Mouse (Mus musculus) neural tube, embryonic 11.5 days (tissue): ENCODE data around the gene Hace1. TPM values are rescaled to one million over a fixed set of nuclear protein-coding genes. Genes with fewer than 3 reads are reported as not detected.

ENCODE experiments used
- ATAC-seq: fragments of 200-750 bp; cut with Nextera tagmentation; 2 replicates; pipeline ENCODE4 v1.8.0; 2017; ENCODE audit warnings: moderate number of reproducible peaks, mild to moderate bottlenecking, moderate TSS enrichment, moderate library complexity; ENCODE audit not compliant: insufficient read depth, low FRiP score, low TSS enrichment
- DNase-seq: peaks from one replicate; pipeline ENCODE4 v3.0.0-alpha.2; 2015; ENCODE audit warnings: low spot score
- H3K27ac ChIP-seq: fragments of 300-500 bp; sonication (generic); 2 replicates; pipeline ENCODE4 v1.5.1; 2014; ENCODE audit warnings: low read depth, mild to moderate bottlenecking, low read length
- H3K27me3 ChIP-seq: fragments of 300-500 bp; sonication (generic); 2 replicates; pipeline ENCODE4 v1.6.1; 2014; ENCODE audit warnings: mild to moderate bottlenecking, low read length, mixed read lengths; ENCODE audit not compliant: control insufficient read depth, insufficient read depth
- H3K36me3 ChIP-seq: fragments of 300-500 bp; sonication (generic); 2 replicates; pipeline ENCODE4 v1.6.1; 2014; ENCODE audit warnings: mild to moderate bottlenecking, low read length, moderate library complexity, mixed read lengths; ENCODE audit not compliant: control insufficient read depth, insufficient read depth
- H3K4me1 ChIP-seq: fragments of 300-500 bp; sonication (generic); 2 replicates; pipeline ENCODE4 v1.6.1; 2014; ENCODE audit warnings: low read length, mixed read lengths; ENCODE audit not compliant: control insufficient read depth, insufficient read depth
- H3K4me2 ChIP-seq: fragments of 300-500 bp; sonication (generic); 2 replicates; pipeline ENCODE4 v1.6.1; 2014; ENCODE audit warnings: low read depth, mild to moderate bottlenecking, moderate library complexity
- H3K4me3 ChIP-seq: fragments of 300-500 bp; sonication (generic); 2 replicates; pipeline ENCODE4 v1.5.1; 2014; ENCODE audit warnings: low read depth, low read length
- H3K9ac ChIP-seq: fragments of 300-500 bp; sonication (generic); 2 replicates; pipeline ENCODE4 v1.6.1; 2014; ENCODE audit warnings: mild to moderate bottlenecking, low read length
- H3K9me3 ChIP-seq: fragments of 300-500 bp; sonication (generic); 2 replicates; pipeline ENCODE4 v1.6.1; 2016; ENCODE audit warnings: low read length; ENCODE audit not compliant: control insufficient read depth
- WGBS: fragments of 180-500 bp; shearing (Covaris S2); extraction: QIAGEN DNeasy Blood & Tissue Kit; methylation state at CpG from one replicate; pipeline ENCODE4 v1.1.7; 2014; 5-methylcytosine and 5-hydroxymethylcytosine counted together
- polyA plus RNA-seq: library from polyadenylated mRNA; unstranded; fragments of >200 nt; fragmentation: Nextera tagmentation; extraction: Ambion mirVana; gene quantifications from 2 replicates; pipeline ENCODE4 v1.2.1, GENCODE M21; 2014

The Hace1 gene
- polyA plus RNA-seq, 1 experiment from 2014 or later = 25.1 TPM

DNA sequence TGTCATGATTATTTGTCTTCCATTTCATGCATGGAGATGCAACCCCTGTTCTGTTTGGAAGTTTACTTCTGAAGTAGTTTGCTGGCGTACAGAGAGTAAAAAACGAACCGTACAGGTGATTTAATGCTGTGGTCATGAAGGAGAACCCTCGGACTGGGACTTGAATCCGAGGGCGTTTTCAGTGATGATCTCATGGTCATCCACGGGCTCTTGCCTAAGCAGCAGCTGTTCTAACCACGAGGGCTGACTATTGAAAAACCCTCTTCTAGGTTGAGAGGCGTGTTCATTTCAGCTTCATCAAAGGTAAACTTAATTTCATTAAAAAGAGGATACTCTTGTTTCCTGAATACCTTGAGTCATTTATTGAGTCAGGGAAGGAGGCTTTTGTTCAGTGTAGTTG, 84.4 kb downstream of the Hace1 start:
- WGBS = 89% methylated on average over 9 of the region's 9 CpGs
- Histone ChIP-seq H3K9me3 (no peaks in the 10 kb centered on the region), H3K36me3 (no peaks in the 10 kb centered on the region), H3K9ac (no peak overlapping the region), H3K4me2 (no peak overlapping the region), H3K4me3 (no peak overlapping the region), H3K27ac (no peak overlapping the region), H3K27me3 (no peaks in the 10 kb centered on the region), H3K4me1 (no peaks in the 10 kb centered on the region)
- DNase-seq (no peak), ATAC-seq (no peak)

GRCm38 (mm10) chr10:45668266-45668665, 90.6 kb downstream of the Hace1 start:
- no peak overlapping the region for H3K4me3 ChIP-seq
- no peaks in the 10 kb centered on the region for H3K36me3 ChIP-seq
- no peaks in the 10 kb centered on the region for H3K27me3 ChIP-seq
- H3K9me3 ChIP-seq = no peaks in the 10 kb centered on the region
- no peaks in the 10 kb centered on the region for H3K4me1 ChIP-seq
- H3K27ac ChIP-seq = no peak overlapping the region
- H3K4me2 ChIP-seq = no peak overlapping the region
- no peak overlapping the region for H3K9ac ChIP-seq
- DNase-seq = no peak
- WGBS = 95% methylated on average over 2 of the region's 2 CpGs
- ATAC-seq = no peak

- no peak overlapping the region for H3K4me3 ChIP-seq
- ATAC-seq (no peak), DNase-seq (no peak)
- no peak overlapping the region for H3K4me2 ChIP-seq
- H3K27ac ChIP-seq = no peak overlapping the region
- no peaks in the 10 kb centered on the region for H3K9me3 ChIP-seq
- H3K9ac ChIP-seq = no peak overlapping the region
- H3K36me3 ChIP-seq = no peaks in the 10 kb centered on the region
- no peaks in the 10 kb centered on the region for H3K27me3 ChIP-seq
- no peaks in the 10 kb centered on the region for H3K4me1 ChIP-seq
Observed at GRCm38 (mm10) chr10:45676796-45677195, 99.2 kb downstream of the Hace1 start.

DNA sequence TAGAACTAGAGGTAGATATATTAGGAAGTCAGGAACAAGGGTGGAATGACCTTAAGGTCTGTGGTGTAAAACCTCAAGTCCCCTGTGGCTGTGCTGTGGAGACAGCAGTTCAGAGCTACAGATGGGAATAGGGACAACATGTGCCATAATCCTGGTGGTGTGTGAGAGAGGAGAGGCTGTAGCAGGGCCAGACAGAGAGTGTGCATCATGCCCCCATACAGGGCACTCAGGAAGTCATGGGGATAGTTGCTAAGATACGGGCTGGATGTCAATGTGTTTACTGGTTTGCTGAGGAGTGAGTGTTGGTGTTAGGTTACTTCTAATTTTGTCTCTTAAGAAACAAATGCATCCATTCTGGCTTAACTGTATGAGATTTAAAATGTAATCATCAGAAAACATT, 108.6 kb downstream of the Hace1 start:
- no peak overlapping the region for H3K4me2 ChIP-seq
- H3K27me3 ChIP-seq = no peaks in the 10 kb centered on the region
- WGBS = 81% methylated on average over 1 of the region's 1 CpGs
- H3K36me3 ChIP-seq = no peaks in the 10 kb centered on the region
- no peaks in the 10 kb centered on the region for H3K9me3 ChIP-seq
- DNase-seq (no peak), ATAC-seq (no peak)
- H3K9ac ChIP-seq = no peak overlapping the region
- no peaks in the 10 kb centered on the region for H3K4me1 ChIP-seq
- H3K4me3 ChIP-seq = no peak overlapping the region
- H3K27ac ChIP-seq = no peak overlapping the region

DNA sequence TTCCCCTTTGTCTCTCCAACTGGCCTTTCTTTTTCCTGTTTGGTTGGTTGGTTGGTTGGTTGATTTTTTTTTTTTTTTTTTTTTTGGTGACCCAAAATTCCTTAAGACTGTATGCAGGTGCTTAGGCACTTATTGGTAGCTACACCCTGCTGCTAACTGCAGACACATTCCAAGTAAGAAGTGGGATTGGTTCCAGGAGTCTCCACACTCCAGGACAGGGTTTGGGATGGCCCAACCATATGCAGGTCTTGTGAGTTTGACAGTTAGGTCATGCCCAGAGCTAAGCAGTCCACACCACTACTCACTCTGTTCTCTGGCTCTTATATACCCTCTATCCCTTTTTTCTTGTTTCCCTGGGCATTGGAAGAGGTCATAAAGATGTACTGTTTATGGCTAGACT, 117.3 kb downstream of the Hace1 start:
- Histone ChIP-seq H3K36me3 (no peaks in the 10 kb centered on the region), H3K9me3 (no peaks in the 10 kb centered on the region), H3K27ac (no peak overlapping the region), H3K4me2 (no peak overlapping the region), H3K4me3 (no peak overlapping the region), H3K27me3 (no peaks in the 10 kb centered on the region), H3K9ac (no peak overlapping the region), H3K4me1 (no peaks in the 10 kb centered on the region)
- no peak for ATAC-seq
- no peak for DNase-seq

DNA sequence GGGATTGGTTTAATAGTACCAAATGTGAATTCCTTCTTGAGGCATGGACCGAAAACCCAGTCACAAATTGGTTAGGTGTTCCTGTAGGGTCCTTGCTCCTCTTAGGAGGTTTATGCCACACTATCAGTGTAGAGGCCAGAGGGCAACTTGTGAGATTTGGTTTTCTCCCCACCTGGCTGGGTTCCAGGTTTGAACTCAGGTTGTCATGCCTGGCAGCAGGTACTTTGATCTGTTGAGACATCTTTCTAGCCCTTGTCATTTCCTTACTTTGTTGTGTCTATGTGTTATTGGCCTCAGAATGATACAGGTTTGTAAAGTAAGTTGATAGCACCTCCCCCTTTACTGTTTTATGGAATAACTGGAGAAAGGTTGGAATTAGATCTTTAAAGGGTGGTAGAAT, 117.9 kb downstream of the Hace1 start:
- no peak for ATAC-seq
- Histone ChIP-seq H3K9ac (no peak overlapping the region), H3K9me3 (no peaks in the 10 kb centered on the region), H3K36me3 (no peaks in the 10 kb centered on the region), H3K27ac (no peak overlapping the region), H3K4me3 (no peak overlapping the region), H3K4me2 (no peak overlapping the region), H3K27me3 (no peaks in the 10 kb centered on the region), H3K4me1 (no peaks in the 10 kb centered on the region)
- 93% methylated on average over 1 of the region's 1 CpGs for WGBS
- DNase-seq = no peak

- WGBS = 92% methylated on average over 3 of the region's 3 CpGs
- ATAC-seq = no peak
Observed at GRCm38 (mm10) chr10:45698930-45699329, 121.3 kb downstream of the Hace1 start.

GRCm38 (mm10) chr10:45706849-45707248, 129.2 kb downstream of the Hace1 start:
- no peaks in the 10 kb centered on the region for H3K36me3 ChIP-seq
- H3K27ac ChIP-seq = no peak overlapping the region
- H3K9ac ChIP-seq = no peak overlapping the region
- no peak overlapping the region for H3K4me2 ChIP-seq
- no peaks in the 10 kb centered on the region for H3K4me1 ChIP-seq
- no peaks in the 10 kb centered on the region for H3K9me3 ChIP-seq
- WGBS = 84% methylated on average over 2 of the region's 2 CpGs
- H3K27me3 ChIP-seq = no peaks in the 10 kb centered on the region
- no peak for ATAC-seq
- DNase-seq = no peak
- no peak overlapping the region for H3K4me3 ChIP-seq

More at GRCm38 (mm10) chr10:45698930-45699329, 121.3 kb downstream of the Hace1 start:
- Histone ChIP-seq H3K27me3 (no peaks in the 10 kb centered on the region), H3K4me2 (no peak overlapping the region), H3K4me1 (no peaks in the 10 kb centered on the region), H3K27ac (no peak overlapping the region), H3K4me3 (no peak overlapping the region), H3K36me3 (no peaks in the 10 kb centered on the region), H3K9me3 (no peaks in the 10 kb centered on the region), H3K9ac (no peak overlapping the region)
- no peak for DNase-seq

DNA sequence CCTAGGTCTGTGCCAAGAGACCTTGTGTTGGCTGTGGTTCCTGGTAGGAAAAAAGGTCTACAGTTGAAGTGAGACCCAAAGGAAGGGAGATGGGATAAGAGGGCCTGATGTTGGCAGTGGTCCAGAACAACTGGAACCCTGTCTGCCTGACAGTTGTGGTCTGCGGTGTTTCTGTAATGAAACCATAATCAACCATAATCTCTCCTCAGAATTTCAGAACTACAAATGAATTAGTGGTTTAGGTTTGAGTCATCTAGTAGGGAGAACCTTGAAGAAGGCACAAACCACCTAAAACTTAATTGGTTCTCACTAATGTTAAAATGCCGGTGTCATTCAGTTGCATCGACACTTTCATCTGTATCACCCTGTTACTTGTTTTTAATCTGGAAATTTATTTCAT, 133.2 kb downstream of the Hace1 start:
- H3K27ac ChIP-seq = no peak overlapping the region
- ATAC-seq = no peak

More for the DNA sequence above, 133.2 kb downstream of the Hace1 start:
- WGBS = 88% methylated on average over 3 of the region's 3 CpGs
- H3K4me2 ChIP-seq = no peak overlapping the region
- H3K4me1 ChIP-seq = no peaks in the 10 kb centered on the region
- no peak overlapping the region for H3K9ac ChIP-seq
- no peaks in the 10 kb centered on the region for H3K9me3 ChIP-seq
- DNase-seq = no peak
- H3K36me3 ChIP-seq = peaks cover 2% of the 10 kb centered on the region; the same call in 1 of the 2 replicates
- no peak overlapping the region for H3K4me3 ChIP-seq
- no peaks in the 10 kb centered on the region for H3K27me3 ChIP-seq
